Mouse (Mus musculus) cerebellum, postnatal 14 days (tissue): ENCODE results near the gene Commd3.

Experiments
- DNase-seq, 2 experiments: peaks; one replicate each; pipeline ENCODE4 v3.0.0; 2021; ENCODE audit warnings: mixed read lengths in 2 of 2

Gene Commd3

GRCm38 (mm10) chr2:18687671-18688170 is 15.5 kb downstream of the Commd3 start:
- DNase-seq: no peak

- no peak for DNase-seq
These were observed 16.1 kb downstream of the Commd3 start for GRCm38 (mm10) chr2:18688286-18688685.

- DNase-seq: peak; percentile 55 to 74
These were observed 16.5 kb downstream of the Commd3 start for GRCm38 (mm10) chr2:18688708-18689063.

GRCm38 (mm10) chr2:18689064-18689921 is 17.1 kb downstream of the Commd3 start:
- DNase-seq: peak; percentile 49 to 51

GRCm38 (mm10) chr2:18690055-18690691 is 18.0 kb downstream of the Commd3 start:
- DNase-seq: peak; percentile 49 to 53

GRCm38 (mm10) chr2:18690756-18691155 is 18.6 kb downstream of the Commd3 start:
- no peak for DNase-seq

- DNase-seq: no peak
These were observed 19.8 kb downstream of the Commd3 start for GRCm38 (mm10) chr2:18692031-18692430.

GRCm38 (mm10) chr2:18692548-18692947 is 20.4 kb downstream of the Commd3 start:
- no peak for DNase-seq

- DNase-seq: no peak
These were observed 21.3 kb downstream of the Commd3 start for GRCm38 (mm10) chr2:18693491-18693870.

GRCm38 (mm10) chr2:18693871-18694610 is 21.9 kb downstream of the Commd3 start, which contains the start of gene Spag6:
Gene Spag6, plus strand, starts transcription at chr2:18694032.
- DNase-seq: peak; percentile 79 to 84

GRCm38 (mm10) chr2:18694611-18694950 is 22.4 kb downstream of the Commd3 start:
- DNase-seq: no peak

- DNase-seq: no peak
These were observed 23.0 kb downstream of the Commd3 start for GRCm38 (mm10) chr2:18695163-18695562.

- no peak for DNase-seq
These were observed 23.5 kb downstream of the Commd3 start for GRCm38 (mm10) chr2:18695629-18696150.

GRCm38 (mm10) chr2:18697591-18698244 is 25.5 kb downstream of the Commd3 start:
- no peak for DNase-seq

GRCm38 (mm10) chr2:18698663-18699385 is 26.6 kb downstream of the Commd3 start:
- peak in 1 of 2 experiments; percentile 30 for DNase-seq

- no peak for DNase-seq
These were observed 27.3 kb downstream of the Commd3 start for GRCm38 (mm10) chr2:18699401-18699990.

GRCm38 (mm10) chr2:18710356-18710755 is 38.2 kb downstream of the Commd3 start:
- DNase-seq: peak in 1 of 2 experiments; percentile 4

- DNase-seq: no peak
These were observed 40.9 kb downstream of the Commd3 start for GRCm38 (mm10) chr2:18713071-18713470.

- no peak for DNase-seq
These were observed 42.2 kb downstream of the Commd3 start for GRCm38 (mm10) chr2:18714337-18714736.

- DNase-seq: no peak
These were observed 46.3 kb downstream of the Commd3 start for GRCm38 (mm10) chr2:18718521-18718920.

- no peak for DNase-seq
These were observed 50.1 kb downstream of the Commd3 start for GRCm38 (mm10) chr2:18722208-18722830.
